Mouse (Mus musculus) cerebellum, postnatal 36 days (tissue): ENCODE data around the gene Lcor.

ENCODE experiments used
- DNase-seq, 2 experiments: peaks; one replicate each; pipeline ENCODE4 v3.0.0; 2021 to 2022; ENCODE audit warnings: mixed read lengths in 2 of 2

Gene Lcor

GRCm38 (mm10) chr19:41573700-41574099 is 91.3 kb downstream of the Lcor start:
- DNase-seq: no peak

GRCm38 (mm10) chr19:41577576-41577975 is 95.1 kb downstream of the Lcor start:
- DNase-seq: no peak

GRCm38 (mm10) chr19:41579311-41579920 is 97.0 kb downstream of the Lcor start:
- DNase-seq: no peak

GRCm38 (mm10) chr19:41581706-41582420 is 99.4 kb downstream of the Lcor start, which contains the start of gene Gm340:
Gm340 (plus strand) TSS chr19:41582370.
- no peak for DNase-seq

- DNase-seq: no peak
These were observed 100.6 kb downstream of the Lcor start for GRCm38 (mm10) chr19:41582918-41583514.

- no peak for DNase-seq
These were observed 104.3 kb downstream of the Lcor start for GRCm38 (mm10) chr19:41586752-41587151.

GRCm38 (mm10) chr19:41587431-41588222 is 105.2 kb downstream of the Lcor start:
- no peak for DNase-seq

- no peak for DNase-seq
These were observed 106.6 kb downstream of the Lcor start for GRCm38 (mm10) chr19:41589026-41589425.

GRCm38 (mm10) chr19:41589681-41590080 is 107.2 kb downstream of the Lcor start:
- no peak for DNase-seq

GRCm38 (mm10) chr19:41591808-41592207 is 109.4 kb downstream of the Lcor start:
- no peak for DNase-seq

GRCm38 (mm10) chr19:41597170-41597894 is 114.9 kb downstream of the Lcor start:
- no peak for DNase-seq

GRCm38 (mm10) chr19:41600647-41601046 is 118.2 kb downstream of the Lcor start:
- no peak for DNase-seq

GRCm38 (mm10) chr19:41606208-41606987 is 124.0 kb downstream of the Lcor start:
- no peak for DNase-seq

GRCm38 (mm10) chr19:41611683-41612082 is 129.2 kb downstream of the Lcor start:
- DNase-seq: no peak
